Mouse (Mus musculus) kidney, postnatal 0 days (tissue): ENCODE measurements around the gene Olfr1248. TPM values are rescaled to one million over a fixed set of nuclear protein-coding genes. Genes with fewer than 3 reads are reported as not detected.
"Not testable (repeated sequence)": the region's sequence is repeated elsewhere in the genome, so short reads cannot be mapped to it uniquely, and the experiment has no call there.

Experiments
- ATAC-seq: fragments of 200-750 bp; cut with Nextera tagmentation; replicated peaks from 2 replicates; pipeline ENCODE4 v1.8.0; 2017; ENCODE audit warnings: low read depth, moderate number of reproducible peaks, moderate TSS enrichment, moderate library complexity; ENCODE audit not compliant: low FRiP score
- DNase-seq: peaks from one replicate; pipeline ENCODE4 v3.0.0-alpha.2; 2016; ENCODE audit warnings: low spot score
- H3K27ac ChIP-seq: fragments of 300-500 bp; sonication (generic); 2 replicates; pipeline ENCODE4 v1.5.1; 2014; ENCODE audit warnings: mild to moderate bottlenecking
- H3K27me3 ChIP-seq: fragments of 300-500 bp; sonication (generic); 2 replicates; pipeline ENCODE4 v1.6.1; 2014; ENCODE audit warnings: low read length, mixed read lengths; ENCODE audit not compliant: insufficient read depth
- H3K36me3 ChIP-seq: fragments of 300-500 bp; sonication (generic); 2 replicates; pipeline ENCODE4 v1.6.1; 2014; ENCODE audit warnings: low read length, mixed read lengths; ENCODE audit not compliant: insufficient read depth
- H3K4me1 ChIP-seq: fragments of 300-500 bp; sonication (generic); replicated peaks from 2 replicates; pipeline ENCODE4 v1.6.1; 2014; ENCODE audit warnings: antibody characterized with exemption, low read length, mixed read lengths; ENCODE audit not compliant: insufficient read depth
- H3K4me2 ChIP-seq: fragments of 300-500 bp; sonication (generic); 2 replicates; pipeline ENCODE4 v1.6.1; 2014; ENCODE audit warnings: mild to moderate bottlenecking, low read length, moderate library complexity, mixed read lengths
- H3K4me3 ChIP-seq: fragments of 300-500 bp; sonication (generic); replicated peaks from 2 replicates; pipeline ENCODE4 v1.5.1; 2014; ENCODE audit warnings: low read depth, low read length
- H3K9ac ChIP-seq: fragments of 300-500 bp; sonication (generic); 2 replicates; pipeline ENCODE4 v1.6.1; 2014; ENCODE audit warnings: low read depth, low read length
- H3K9me3 ChIP-seq: fragments of 300-500 bp; sonication (generic); replicated peaks from 2 replicates; pipeline ENCODE4 v1.6.1; 2016; ENCODE audit warnings: low read length, inconsistent platforms, mixed read lengths
- CTCF ChIP-seq: IDR thresholded peaks from 2 replicates; pipeline ENCODE4 v1.5.1; 2016; ENCODE audit warnings: antibody characterized with exemption, low read depth, mild to moderate bottlenecking, moderate library complexity
- WGBS: fragments of 180-500 bp; shearing (Covaris S2); extraction: QIAGEN DNeasy Blood & Tissue Kit; methylation state at CpG from one replicate; pipeline ENCODE4 v1.1.7; 2014; 5-methylcytosine and 5-hydroxymethylcytosine counted together
- polyA plus RNA-seq: library from polyadenylated mRNA; unstranded; fragments of >200 nt; fragmentation: Nextera tagmentation; extraction: Ambion mirVana; gene quantifications from 2 replicates; pipeline ENCODE4 v1.2.1, GENCODE M21; 2015

The Olfr1248 gene
- not detected in 2 replicates for polyA plus RNA-seq

DNA sequence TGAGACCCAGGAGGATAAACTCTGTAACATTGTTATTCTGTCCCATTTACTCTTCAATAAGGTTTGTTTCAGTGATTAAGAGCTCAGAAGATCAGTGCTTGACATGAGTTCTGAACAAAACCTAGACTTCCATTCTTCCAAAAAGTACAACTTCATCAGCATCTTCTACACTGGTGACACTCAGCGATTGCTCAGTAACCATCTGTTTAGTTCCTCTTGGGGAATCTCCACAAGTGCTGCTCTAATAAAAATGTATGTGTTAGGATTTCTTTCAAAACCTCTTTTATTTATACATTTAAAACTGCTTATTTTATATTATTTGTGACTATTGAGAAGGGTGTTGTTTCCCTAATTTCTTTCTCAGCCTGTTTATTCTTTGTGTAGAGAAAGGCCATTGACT, at the start of gene Olfr1248:
TSS of gene Olfr1248 (minus strand) at position 101 of the 400 bp plus-strand sequence.
- 90% methylated on average over 1 of the region's 1 CpGs for WGBS

GRCm38 (mm10) chr2:89661367-89661766, 43.3 kb upstream of the Olfr1248 start, which contains the start of gene Olfr1250:
Gene Olfr1250, minus strand, starts transcription at chr2:89661467.
- H3K9me3 ChIP-seq: no peaks in the 10 kb centered on the region
- H3K4me2 ChIP-seq: no peak within 1 kb of the TSS
- no peak within 1 kb of the TSS for H3K27ac ChIP-seq
- no peaks in the 10 kb centered on the region for H3K36me3 ChIP-seq
- DNase-seq: no peak
- TF ChIP-seq CTCF: no peak
- H3K9ac ChIP-seq: no peak within 1 kb of the TSS
- H3K4me1 ChIP-seq: no peaks in the 10 kb centered on the region
- no peaks in the 10 kb centered on the region for H3K27me3 ChIP-seq
- no peak within 1 kb of the TSS for H3K4me3 ChIP-seq
- no peak for ATAC-seq

More for the DNA sequence above, at the start of gene Olfr1248:
- H3K9me3 ChIP-seq, H3K4me2 ChIP-seq, ATAC-seq, H3K4me3 ChIP-seq, H3K9ac ChIP-seq, H3K4me1 ChIP-seq, H3K27ac ChIP-seq, H3K27me3 ChIP-seq, H3K36me3 ChIP-seq, DNase-seq: not testable (repeated sequence)

- no peak for DNase-seq
- TF ChIP-seq CTCF: no peak
- no peak for ATAC-seq
- no peaks in the 10 kb centered on the region for H3K36me3 ChIP-seq
- no peaks in the 10 kb centered on the region for H3K9me3 ChIP-seq
- H3K9ac ChIP-seq: no peak within 1 kb of the TSS
- H3K27ac ChIP-seq: no peak within 1 kb of the TSS
- H3K4me1 ChIP-seq: no peaks in the 10 kb centered on the region
- H3K27me3 ChIP-seq: no peaks in the 10 kb centered on the region
- H3K4me3 ChIP-seq: no peak within 1 kb of the TSS
- H3K4me2 ChIP-seq: no peak within 1 kb of the TSS
- 81% methylated on average over 2 of the region's 2 CpGs for WGBS
Observed at GRCm38 (mm10) chr2:89634883-89635282, 16.8 kb upstream of the Olfr1248 start, which contains the start of gene Olfr1249. Gene Olfr1249, minus strand, starts transcription at chr2:89634983.

DNA sequence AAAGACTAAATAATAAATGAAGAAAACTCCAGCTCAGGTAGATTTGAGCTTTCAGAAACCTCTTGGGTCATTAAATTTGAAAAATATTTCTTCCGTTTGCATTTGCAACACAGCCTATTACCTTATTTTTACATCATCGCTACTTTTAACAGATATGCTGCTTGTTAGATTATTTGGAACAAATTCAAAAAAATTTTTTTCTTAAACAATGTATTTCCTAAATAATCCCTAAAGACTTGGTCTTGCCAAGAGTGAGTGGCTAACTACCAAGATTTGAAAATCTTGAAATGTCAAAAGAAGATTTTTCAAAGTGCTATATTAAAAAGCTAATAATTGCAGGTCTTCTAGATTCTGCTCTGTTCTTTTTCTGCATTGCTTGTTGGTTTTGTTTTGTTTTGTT, 4.0 kb downstream of the Olfr1248 start, which contains the start of gene Olfr1247:
TSS of gene Olfr1247 (minus strand) at position 101 of the 400 bp plus-strand sequence.
- DNase-seq: no peak
- Histone ChIP-seq H3K27ac (no peak within 1 kb of the TSS), H3K4me1 (no peaks in the 10 kb centered on the region), H3K4me2 (no peak within 1 kb of the TSS), H3K9ac (no peak within 1 kb of the TSS), H3K9me3 (no peaks in the 10 kb centered on the region), H3K27me3 (no peaks in the 10 kb centered on the region), H3K4me3 (no peak within 1 kb of the TSS), H3K36me3 (no peaks in the 10 kb centered on the region)
- no peak for TF ChIP-seq CTCF
- 93% methylated on average over 2 of the region's 2 CpGs for WGBS
- no peak for ATAC-seq

DNA sequence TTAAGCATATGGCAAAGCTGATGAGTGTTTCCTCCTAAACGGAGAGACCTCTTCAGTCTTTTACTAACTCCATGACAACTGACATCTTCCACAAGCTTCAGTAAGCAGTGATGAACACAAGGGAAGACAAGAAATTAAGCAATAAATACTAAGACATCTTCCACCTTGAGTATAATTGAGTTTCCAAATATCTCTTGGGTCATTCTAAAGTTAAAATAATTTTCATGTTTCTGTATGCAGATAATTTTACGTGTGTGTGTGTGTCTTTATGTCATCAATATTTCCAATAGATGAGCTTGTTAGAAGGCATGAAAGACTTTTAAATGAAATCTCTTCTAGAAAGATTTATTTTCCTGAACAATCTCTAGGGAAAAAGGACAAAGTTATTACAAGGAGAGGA, 25.0 kb downstream of the Olfr1248 start, which contains the start of gene Olfr1246:
TSS of gene Olfr1246 (minus strand) at position 101 of the 400 bp plus-strand sequence.
- no peak for ATAC-seq
- no peak within 1 kb of the TSS for H3K27ac ChIP-seq
- no peaks in the 10 kb centered on the region for H3K27me3 ChIP-seq
- no peaks in the 10 kb centered on the region for H3K9me3 ChIP-seq
- H3K36me3 ChIP-seq: no peaks in the 10 kb centered on the region
- H3K4me3 ChIP-seq: no peak within 1 kb of the TSS
- H3K9ac ChIP-seq: no peak within 1 kb of the TSS
- no peaks in the 10 kb centered on the region for H3K4me1 ChIP-seq
- no peak within 1 kb of the TSS for H3K4me2 ChIP-seq
- DNase-seq: no peak
- 75% methylated on average over 2 of the region's 2 CpGs for WGBS
- TF ChIP-seq CTCF: no peak

GRCm38 (mm10) chr2:89578347-89578746, 39.7 kb downstream of the Olfr1248 start, which contains the start of gene Olfr1245:
Gene Olfr1245, minus strand, starts transcription at chr2:89578447.
- H3K9me3 ChIP-seq: no peaks in the 10 kb centered on the region
- DNase-seq (no peak), ATAC-seq (no peak)
- no peak within 1 kb of the TSS for H3K9ac ChIP-seq
- H3K4me2 ChIP-seq: no peak within 1 kb of the TSS
- H3K36me3 ChIP-seq: no peaks in the 10 kb centered on the region
- H3K27me3 ChIP-seq: no peaks in the 10 kb centered on the region
- H3K4me1 ChIP-seq: no peaks in the 10 kb centered on the region
- no peak within 1 kb of the TSS for H3K4me3 ChIP-seq
- no peak for TF ChIP-seq CTCF
- no peak within 1 kb of the TSS for H3K27ac ChIP-seq
- WGBS: 77% methylated on average over 1 of the region's 1 CpGs

Other genes starting within 250 kb of the Olfr1248 start
- gene Olfr1238, start 208.6 kb downstream of the Olfr1248 start, polyA plus RNA-seq: not detected in 2 replicates
- gene Olfr1239, start 197.8 kb downstream of the Olfr1248 start, polyA plus RNA-seq: not detected in 2 replicates
- gene Olfr1240, start 175.2 kb downstream of the Olfr1248 start, polyA plus RNA-seq: not detected in 2 replicates
- gene Olfr1241, start 131.1 kb downstream of the Olfr1248 start, polyA plus RNA-seq: not detected in 2 replicates
- gene Olfr1242, start 119.9 kb downstream of the Olfr1248 start, polyA plus RNA-seq: not detected in 2 replicates
- not detected in 2 replicates for gene Olfr1243, start 86.8 kb downstream of the Olfr1248 start, polyA plus RNA-seq
- not detected in 2 replicates for gene Olfr1245, start 39.8 kb downstream of the Olfr1248 start, polyA plus RNA-seq
- gene Olfr1246, start 25.1 kb downstream of the Olfr1248 start, polyA plus RNA-seq: not detected in 2 replicates
- gene Olfr1247, start 4.1 kb downstream of the Olfr1248 start, polyA plus RNA-seq: not detected in 2 replicates
- not detected in 2 replicates for gene Olfr1249, start 16.7 kb upstream of the Olfr1248 start, polyA plus RNA-seq
- gene Olfr1250, start 43.2 kb upstream of the Olfr1248 start, polyA plus RNA-seq: not detected in 2 replicates
- gene Olfr1251, start 53.7 kb upstream of the Olfr1248 start, polyA plus RNA-seq: not detected in 2 replicates
- not detected in 2 replicates for gene Olfr1252, start 106.8 kb upstream of the Olfr1248 start, polyA plus RNA-seq
- not detected in 2 replicates for gene Olfr1253, start 138.8 kb upstream of the Olfr1248 start, polyA plus RNA-seq
- gene Olfr1254, start 175.4 kb upstream of the Olfr1248 start, polyA plus RNA-seq: not detected in 2 replicates
- not detected in 2 replicates for gene Olfr1255, start 193.8 kb upstream of the Olfr1248 start, polyA plus RNA-seq
- not detected in 2 replicates for gene Olfr1256, start 223.3 kb upstream of the Olfr1248 start, polyA plus RNA-seq
- not detected in 2 replicates for gene Olfr48, start 230.0 kb upstream of the Olfr1248 start, polyA plus RNA-seq